Mouse (Mus musculus): ENCODE measurements around the gene Acrbp. TPM values are rescaled to one million over a fixed set of nuclear protein-coding genes. Genes with fewer than 3 reads are reported as not detected.
A peak's percentile ranks its signal among the peaks of the same experiment; 100 is the strongest.
"Not testable (repeated sequence)": the region's sequence is repeated elsewhere in the genome, so short reads cannot be mapped to it uniquely, and the experiment has no call there.

Gene Acrbp
- polyA plus RNA-seq, 1 experiment from 2014 or later = 11.8 TPM

GRCm38 (mm10) chr6:125039533-125040153, 9.8 kb upstream of the Acrbp start, which contains the start of gene Ing4:
Gene Ing4 (plus strand): TSS chr6:125039760.
- Histone ChIP-seq H3K4me1 (0 out of 2 replicates have a peak, but pooled peaks cover 8% of the 10 kb centered on the region), H3K4me2 (peak within 1 kb of the TSS; percentile 69), H3K4me3 (replicated peaks) (peak within 1 kb of the TSS; percentile 72), H3K36me3 (peaks cover 30% of the 10 kb centered on the region), H3K27me3 (replicated peaks) (no peaks in the 10 kb centered on the region), H3K9me3 (no peaks in the 10 kb centered on the region), H3K27ac (peak within 1 kb of the TSS; percentile 77), H3K9ac (peak within 1 kb of the TSS; percentile 45; the same call in 1 of the 2 replicates)
- under 1% methylated on average over 26 of the region's 26 CpGs for WGBS
- peak; percentile 96 for ATAC-seq (ENCODE audit: insufficient read depth, low FRiP score, low read depth)

- peak overlapping the region; percentile 63; the same call in 1 of the 2 replicates for H3K27ac ChIP-seq
- no peaks in the 10 kb centered on the region for H3K27me3 ChIP-seq (replicated peaks)
- ATAC-seq (ENCODE audit: insufficient read depth, low FRiP score, low read depth) = no peak
- H3K9me3 ChIP-seq = no peaks in the 10 kb centered on the region
- 0 out of 2 replicates have a peak, but pooled peaks cover 8% of the 10 kb centered on the region for H3K4me1 ChIP-seq
- WGBS = 15% methylated on average over 7 of the region's 7 CpGs
- peak overlapping the region; percentile 45; the same call in 1 of the 2 replicates for H3K9ac ChIP-seq
- H3K4me3 ChIP-seq (replicated peaks) = peak overlapping the region; percentile 72
- H3K4me2 ChIP-seq = peak overlapping the region; percentile 69
- H3K36me3 ChIP-seq = peaks cover 27% of the 10 kb centered on the region
These were observed 9.3 kb upstream of the Acrbp start for GRCm38 (mm10) chr6:125040221-125040620.

GRCm38 (mm10) chr6:125041047-125041446, 8.4 kb upstream of the Acrbp start:
- Histone ChIP-seq H3K9ac (no peak overlapping the region), H3K27me3 (replicated peaks) (no peaks in the 10 kb centered on the region), H3K4me2 (no peak overlapping the region), H3K27ac (no peak overlapping the region), H3K4me1 (0 out of 2 replicates have a peak, but pooled peaks cover 8% of the 10 kb centered on the region), H3K4me3 (replicated peaks) (no peak overlapping the region), H3K9me3 (no peaks in the 10 kb centered on the region), H3K36me3 (peaks cover 18% of the 10 kb centered on the region)
- ATAC-seq (ENCODE audit: insufficient read depth, low FRiP score, low read depth) = no peak
- 72% methylated on average over 7 of the region's 7 CpGs for WGBS

GRCm38 (mm10) chr6:125042081-125042480, 7.4 kb upstream of the Acrbp start:
- no peak overlapping the region for H3K9ac ChIP-seq
- no peaks in the 10 kb centered on the region for H3K27me3 ChIP-seq (replicated peaks)
- H3K27ac ChIP-seq = no peak overlapping the region
- no peak overlapping the region for H3K4me3 ChIP-seq (replicated peaks)
- H3K36me3 ChIP-seq = peaks cover 17% of the 10 kb centered on the region
- WGBS = 92% methylated on average over 7 of the region's 7 CpGs
- H3K4me2 ChIP-seq = no peak overlapping the region
- no peaks in the 10 kb centered on the region for H3K9me3 ChIP-seq
- 0 out of 2 replicates have a peak, but pooled peaks cover 8% of the 10 kb centered on the region for H3K4me1 ChIP-seq
- ATAC-seq (ENCODE audit: insufficient read depth, low FRiP score, low read depth) = no peak

DNA sequence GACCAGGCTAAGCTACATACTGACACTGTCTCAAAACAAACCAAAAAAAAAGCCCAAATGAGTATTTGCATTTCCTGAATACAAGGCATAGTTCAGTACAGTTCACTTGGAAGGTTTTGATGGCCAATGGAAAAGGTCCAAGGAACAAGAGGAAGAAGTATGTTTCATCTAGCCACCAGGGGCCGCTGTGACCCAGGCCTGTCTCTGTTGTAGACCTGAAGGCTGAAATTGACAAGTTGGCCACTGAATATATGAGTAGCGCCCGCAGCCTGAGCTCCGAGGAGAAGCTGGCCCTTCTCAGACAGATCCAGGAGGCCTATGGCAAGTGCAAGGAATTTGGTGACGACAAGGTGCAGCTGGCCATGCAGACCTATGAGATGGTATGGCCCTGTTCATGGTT, 2.8 kb upstream of the Acrbp start:
- WGBS = 28% methylated on average over 5 of the region's 5 CpGs
- Histone ChIP-seq H3K27me3 (replicated peaks) (no peaks in the 10 kb centered on the region), H3K27ac (no peak overlapping the region), H3K4me1 (no peaks in the 10 kb centered on the region), H3K9me3 (no peaks in the 10 kb centered on the region), H3K4me2 (no peak overlapping the region), H3K4me3 (replicated peaks) (no peak overlapping the region), H3K36me3 (peaks cover 43% of the 10 kb centered on the region), H3K9ac (no peak overlapping the region)
- 0 out of 2 replicates have a peak, but pooled peaks have one; percentile 19 for ATAC-seq (ENCODE audit: insufficient read depth, low FRiP score, low read depth)

DNA sequence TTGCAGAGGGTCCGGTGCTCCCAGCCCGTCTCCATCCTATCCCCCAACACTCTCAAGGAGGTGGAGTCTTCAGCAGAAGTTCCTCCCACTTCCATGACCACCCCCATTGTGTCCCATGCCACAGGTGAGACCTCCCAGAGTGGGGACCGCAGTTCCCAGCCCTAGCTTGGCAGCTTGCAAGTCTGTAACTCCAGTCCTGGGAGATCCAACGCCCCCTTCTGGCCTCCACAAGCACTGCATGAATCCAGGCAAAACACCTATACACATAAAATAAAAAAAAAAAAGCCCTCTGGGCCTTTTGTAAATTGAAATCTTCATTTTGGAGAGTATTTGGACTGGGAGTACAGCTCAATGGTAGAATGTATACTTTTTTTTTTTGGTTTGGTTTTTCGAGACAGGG, 1.7 kb downstream of the Acrbp start:
- Histone ChIP-seq H3K27ac (no peak overlapping the region), H3K4me3 (replicated peaks) (no peak overlapping the region), H3K27me3 (replicated peaks) (no peaks in the 10 kb centered on the region), H3K36me3 (peaks cover 47% of the 10 kb centered on the region), H3K9ac (no peak overlapping the region), H3K9me3 (no peaks in the 10 kb centered on the region), H3K4me1 (no peaks in the 10 kb centered on the region), H3K4me2 (no peak overlapping the region)
- WGBS = 63% methylated on average over 5 of the region's 5 CpGs
- no peak for ATAC-seq (ENCODE audit: insufficient read depth, low FRiP score, low read depth)

- no peaks in the 10 kb centered on the region for H3K27me3 ChIP-seq (replicated peaks)
- WGBS = 36% methylated on average over 6 of the region's 6 CpGs
- H3K4me2 ChIP-seq = no peak overlapping the region
- H3K4me1 ChIP-seq = 0 out of 2 replicates have a peak, but pooled peaks cover 7% of the 10 kb centered on the region
- H3K9me3 ChIP-seq = no peaks in the 10 kb centered on the region
- H3K36me3 ChIP-seq = no peaks in the 10 kb centered on the region
- no peak for ATAC-seq (ENCODE audit: insufficient read depth, low FRiP score, low read depth)
- H3K4me3 ChIP-seq (replicated peaks) = no peak overlapping the region
- no peak overlapping the region for H3K27ac ChIP-seq
- no peak overlapping the region for H3K9ac ChIP-seq
These were observed 12.0 kb downstream of the Acrbp start for GRCm38 (mm10) chr6:125061493-125061892.

- no peak for ATAC-seq (ENCODE audit: insufficient read depth, low FRiP score, low read depth)
- no peak overlapping the region for H3K9ac ChIP-seq
- H3K4me1 ChIP-seq = 0 out of 2 replicates have a peak, but pooled peaks cover 7% of the 10 kb centered on the region
- H3K4me3 ChIP-seq (replicated peaks) = no peak overlapping the region
- no peaks in the 10 kb centered on the region for H3K36me3 ChIP-seq
- no peaks in the 10 kb centered on the region for H3K9me3 ChIP-seq
- no peak overlapping the region for H3K27ac ChIP-seq
- no peak overlapping the region for H3K4me2 ChIP-seq
- 84% methylated on average over 5 of the region's 5 CpGs for WGBS
- H3K27me3 ChIP-seq (replicated peaks) = no peaks in the 10 kb centered on the region
These were observed 13.0 kb downstream of the Acrbp start for GRCm38 (mm10) chr6:125062511-125062910.

- 73% methylated on average over 6 of the region's 6 CpGs for WGBS
- Histone ChIP-seq H3K4me2 (no peak overlapping the region), H3K27me3 (replicated peaks) (no peaks in the 10 kb centered on the region), H3K9me3 (no peaks in the 10 kb centered on the region), H3K4me1 (0 out of 2 replicates have a peak, but pooled peaks cover 7% of the 10 kb centered on the region), H3K27ac (no peak overlapping the region), H3K36me3 (no peaks in the 10 kb centered on the region), H3K4me3 (replicated peaks) (no peak overlapping the region), H3K9ac (no peak overlapping the region)
- ATAC-seq (ENCODE audit: insufficient read depth, low FRiP score, low read depth) = no peak
These were observed 14.4 kb downstream of the Acrbp start for GRCm38 (mm10) chr6:125063906-125064305.

DNA sequence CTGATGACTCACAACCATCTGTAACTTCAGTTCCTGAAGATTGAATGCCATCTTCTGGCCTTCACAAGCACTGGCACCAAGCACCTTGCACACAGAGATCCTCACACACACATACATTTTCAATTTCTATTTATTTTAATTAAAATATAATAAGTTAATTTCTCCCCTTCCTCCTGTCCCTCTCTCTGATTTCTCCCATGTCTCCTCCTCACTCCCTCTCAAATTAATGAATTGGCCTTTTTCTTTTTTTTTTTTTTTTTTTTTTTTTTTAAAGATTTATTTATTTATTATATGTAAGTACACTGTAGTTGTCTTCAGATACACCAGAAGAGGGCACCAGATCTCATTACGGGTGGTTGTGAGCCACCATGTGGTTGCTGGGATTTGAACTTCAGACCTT, 15.7 kb downstream of the Acrbp start:
- not testable (repeated sequence) for H3K4me1 ChIP-seq; H3K36me3 ChIP-seq; H3K9me3 ChIP-seq; H3K4me2 ChIP-seq; H3K27ac ChIP-seq; ATAC-seq (ENCODE audit: insufficient read depth, low FRiP score, low read depth); H3K27me3 ChIP-seq (replicated peaks); H3K4me3 ChIP-seq (replicated peaks); H3K9ac ChIP-seq
- WGBS = no CpG with 5 or more reads among the region's 1 CpGs

DNA sequence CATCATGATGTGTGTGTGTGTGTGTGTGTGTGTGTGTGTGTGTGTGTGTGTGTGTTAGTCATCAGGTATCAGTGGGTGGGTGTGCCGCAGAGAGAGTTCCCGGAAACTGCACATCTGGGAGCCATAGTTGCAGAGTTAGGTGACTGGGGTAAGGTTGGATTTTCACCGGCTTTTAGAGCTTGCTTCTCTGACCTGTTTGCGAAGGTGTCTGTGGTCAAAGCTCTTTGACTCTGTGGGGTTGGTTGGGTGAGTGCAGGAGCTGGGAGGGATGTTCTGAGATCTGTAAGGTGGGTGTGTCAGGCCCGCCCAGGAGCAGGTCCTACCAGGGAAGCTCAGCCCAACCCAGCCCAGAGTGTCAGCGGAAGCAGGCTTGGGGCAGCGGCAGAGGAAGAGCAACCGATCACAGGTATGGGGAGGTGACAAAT, 18.1 kb downstream of the Acrbp start, which contains the start of gene Lpar5:
Gene Lpar5, plus strand, starts transcription at position 350 of the 425 bp plus-strand sequence.
- ATAC-seq (ENCODE audit: insufficient read depth, low FRiP score, low read depth) = no peak
- Histone ChIP-seq H3K4me1 (no peaks in the 10 kb centered on the region; the same call in 1 of the 2 replicates), H3K4me2 (0 out of 2 replicates have a peak within 1 kb of the TSS, but pooled peaks have one; percentile 11), H3K36me3 (no peaks in the 10 kb centered on the region), H3K27me3 (replicated peaks) (no peaks in the 10 kb centered on the region), H3K4me3 (replicated peaks) (peak within 1 kb of the TSS; percentile 1; the same call in 1 of the 2 replicates), H3K27ac (peak within 1 kb of the TSS; percentile 52; the same call in 1 of the 2 replicates), H3K9me3 (no peaks in the 10 kb centered on the region), H3K9ac (no peak within 1 kb of the TSS)
- 47% methylated on average over 8 of the region's 8 CpGs for WGBS

GRCm38 (mm10) chr6:125071170-125071895, 21.8 kb downstream of the Acrbp start:
- peak overlapping the region; percentile 17; the same call in 1 of the 2 replicates for H3K4me2 ChIP-seq
- WGBS = 69% methylated on average over 18 of the region's 18 CpGs
- H3K4me1 ChIP-seq = no peaks in the 10 kb centered on the region; the same call in 1 of the 2 replicates
- no peak overlapping the region for H3K4me3 ChIP-seq (replicated peaks)
- ATAC-seq (ENCODE audit: insufficient read depth, low FRiP score, low read depth) = peak; percentile 88
- H3K27me3 ChIP-seq (replicated peaks) = no peaks in the 10 kb centered on the region
- H3K27ac ChIP-seq = peak overlapping the region; percentile 75
- H3K9ac ChIP-seq = no peak overlapping the region
- no peaks in the 10 kb centered on the region for H3K9me3 ChIP-seq
- no peaks in the 10 kb centered on the region for H3K36me3 ChIP-seq

Data from stomach, embryonic 15.5 days (tissue).